Mouse (Mus musculus) limb, embryonic 12.5 days (tissue): ENCODE results near the gene Cfdp1. TPM values are rescaled to one million over a fixed set of nuclear protein-coding genes. Genes with fewer than 3 reads are reported as not detected.

Source experiments
- ATAC-seq: fragments of 200-750 bp; cut with Nextera tagmentation; 2 replicates; pipeline ENCODE4 v1.8.0; 2017; ENCODE audit warnings: low read depth, moderate TSS enrichment; ENCODE audit not compliant: insufficient number of reproducible peaks, insufficient read depth, low FRiP score, low TSS enrichment
- H3K27ac ChIP-seq: fragments of 300-500 bp; sonication (generic); 2 replicates; pipeline ENCODE4 v1.5.1; 2016; ENCODE audit warnings: mild to moderate bottlenecking, moderate library complexity
- H3K27me3 ChIP-seq: fragments of 300-500 bp; sonication (generic); 2 replicates; pipeline ENCODE4 v1.6.1; 2016; ENCODE audit warnings: mild to moderate bottlenecking, moderate library complexity
- H3K36me3 ChIP-seq: fragments of 300-500 bp; sonication (generic); 2 replicates; pipeline ENCODE4 v1.6.1; 2016; ENCODE audit warnings: mild to moderate bottlenecking, moderate library complexity
- H3K4me1 ChIP-seq: fragments of 300-500 bp; sonication (generic); replicated peaks from 2 replicates; pipeline ENCODE4 v1.6.1; 2016
- H3K4me2 ChIP-seq: fragments of 300-500 bp; sonication (generic); 2 replicates; pipeline ENCODE4 v1.6.1; 2016; ENCODE audit warnings: mild to moderate bottlenecking, moderate library complexity
- H3K4me3 ChIP-seq: fragments of 300-500 bp; sonication (generic); replicated peaks from 2 replicates; pipeline ENCODE4 v1.5.1; 2016; ENCODE audit warnings: mild to moderate bottlenecking
- H3K9ac ChIP-seq: fragments of 300-500 bp; sonication (generic); replicated peaks from 2 replicates; pipeline ENCODE4 v1.6.1; 2016; ENCODE audit warnings: mild to moderate bottlenecking, moderate library complexity
- H3K9me3 ChIP-seq: fragments of 300-500 bp; sonication (generic); 2 replicates; pipeline ENCODE4 v1.6.1; 2016; ENCODE audit warnings: mild to moderate bottlenecking, moderate library complexity
- WGBS: fragments of 180-500 bp; shearing (Covaris S2); methylation state at CpG from one replicate; pipeline ENCODE4 v1.1.7; 2016; 5-methylcytosine and 5-hydroxymethylcytosine counted together
- polyA plus RNA-seq: library from polyadenylated mRNA; unstranded; fragments of >200 nt; fragmentation: Nextera tagmentation; extraction: Ambion mirVana; gene quantifications from 2 replicates; pipeline ENCODE4 v1.2.1, GENCODE M21; 2016

The Cfdp1 gene
- polyA plus RNA-seq, 1 experiment from 2014 or later, result 239 TPM

- no peak overlapping the region for H3K27ac ChIP-seq
- 12% methylated on average over 6 of the region's 6 CpGs for WGBS
Observed at GRCm38 (mm10) chr8:111801456-111801855, 52.6 kb downstream of the Cfdp1 start.

DNA sequence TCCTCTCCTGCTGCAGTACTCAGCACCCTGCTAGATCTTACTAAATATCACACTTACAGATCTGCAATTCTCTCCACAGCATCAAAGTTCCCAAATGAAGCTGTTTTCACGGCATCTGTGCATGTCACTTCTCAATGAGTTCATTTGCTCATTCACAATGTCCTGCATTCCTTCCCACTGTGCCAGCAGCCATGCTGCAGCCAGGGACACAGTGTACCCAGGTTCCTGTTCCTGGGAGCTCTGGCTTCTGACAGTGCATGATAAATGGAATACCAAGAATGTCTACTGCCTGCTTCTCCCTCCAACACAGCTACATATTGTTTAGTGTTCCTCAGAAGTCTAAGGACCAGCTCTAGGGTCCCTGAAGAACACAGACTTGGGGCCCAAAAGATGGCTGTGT lies 57.6 kb downstream of the Cfdp1 start:
- peaks cover 3% of the 10 kb centered on the region for H3K4me1 ChIP-seq
- 87% methylated on average over 1 of the region's 1 CpGs for WGBS
- no peak overlapping the region for H3K9ac ChIP-seq
- no peak overlapping the region for H3K27ac ChIP-seq
- no peak for ATAC-seq
- peaks cover 24% of the 10 kb centered on the region for H3K36me3 ChIP-seq
- no peaks in the 10 kb centered on the region for H3K27me3 ChIP-seq
- H3K4me3 ChIP-seq, result no peak overlapping the region
- H3K9me3 ChIP-seq, result no peaks in the 10 kb centered on the region
- H3K4me2 ChIP-seq, result no peak overlapping the region

More at GRCm38 (mm10) chr8:111801456-111801855, 52.6 kb downstream of the Cfdp1 start:
- no peak overlapping the region for H3K4me2 ChIP-seq
- ATAC-seq, result no peak
- H3K9ac ChIP-seq, result no peak overlapping the region
- no peak overlapping the region for H3K4me3 ChIP-seq
- peaks cover 26% of the 10 kb centered on the region for H3K36me3 ChIP-seq
- no peaks in the 10 kb centered on the region for H3K27me3 ChIP-seq
- H3K4me1 ChIP-seq, result peaks cover 13% of the 10 kb centered on the region
- no peaks in the 10 kb centered on the region for H3K9me3 ChIP-seq

- H3K4me3 ChIP-seq, result no peak overlapping the region
- H3K4me2 ChIP-seq, result no peak overlapping the region
- no peaks in the 10 kb centered on the region for H3K9me3 ChIP-seq
- peaks cover 17% of the 10 kb centered on the region for H3K4me1 ChIP-seq
- no peaks in the 10 kb centered on the region for H3K27me3 ChIP-seq
- ATAC-seq, result no peak
- no peak overlapping the region for H3K27ac ChIP-seq
- no peak overlapping the region for H3K9ac ChIP-seq
- peaks cover 27% of the 10 kb centered on the region for H3K36me3 ChIP-seq
- 76% methylated on average over 3 of the region's 3 CpGs for WGBS
Observed at GRCm38 (mm10) chr8:111793324-111793917, 60.7 kb downstream of the Cfdp1 start.

GRCm38 (mm10) chr8:111789639-111790038 lies 64.5 kb downstream of the Cfdp1 start:
- no peak overlapping the region for H3K4me2 ChIP-seq
- ATAC-seq, result no peak
- H3K4me1 ChIP-seq, result peaks cover 38% of the 10 kb centered on the region
- no peaks in the 10 kb centered on the region for H3K27me3 ChIP-seq
- H3K9me3 ChIP-seq, result no peaks in the 10 kb centered on the region
- H3K4me3 ChIP-seq, result no peak overlapping the region
- H3K36me3 ChIP-seq, result peaks cover 7% of the 10 kb centered on the region
- H3K9ac ChIP-seq, result no peak overlapping the region
- no peak overlapping the region for H3K27ac ChIP-seq

GRCm38 (mm10) chr8:111789200-111789599 lies 64.9 kb downstream of the Cfdp1 start:
- no peaks in the 10 kb centered on the region for H3K9me3 ChIP-seq
- ATAC-seq, result no peak
- no peaks in the 10 kb centered on the region for H3K27me3 ChIP-seq
- no peak overlapping the region for H3K4me2 ChIP-seq
- 48% methylated on average over 4 of the region's 4 CpGs for WGBS
- H3K36me3 ChIP-seq, result peaks cover 6% of the 10 kb centered on the region
- H3K4me3 ChIP-seq, result no peak overlapping the region
- H3K4me1 ChIP-seq, result peaks cover 38% of the 10 kb centered on the region
- H3K27ac ChIP-seq, result no peak overlapping the region; the same call in 1 of the 2 replicates
- H3K9ac ChIP-seq, result no peak overlapping the region

- Histone ChIP-seq H3K9ac (no peak overlapping the region), H3K9me3 (no peaks in the 10 kb centered on the region), H3K4me1 (peaks cover 38% of the 10 kb centered on the region), H3K27ac (peak overlapping the region; percentile 57; the same call in 1 of the 2 replicates), H3K27me3 (no peaks in the 10 kb centered on the region), H3K4me3 (no peak overlapping the region), H3K36me3 (peaks cover 6% of the 10 kb centered on the region), H3K4me2 (no peak overlapping the region)
- 29% methylated on average over 3 of the region's 3 CpGs for WGBS
- no peak for ATAC-seq
Observed at GRCm38 (mm10) chr8:111788497-111788896, 65.6 kb downstream of the Cfdp1 start.

- no peak overlapping the region for H3K4me3 ChIP-seq
- H3K9me3 ChIP-seq, result no peaks in the 10 kb centered on the region
- 68% methylated on average over 5 of the region's 5 CpGs for WGBS
- no peak overlapping the region for H3K4me2 ChIP-seq
- H3K27ac ChIP-seq, result peak overlapping the region; percentile 57
- H3K4me1 ChIP-seq, result peaks cover 38% of the 10 kb centered on the region
- no peak for ATAC-seq
- H3K9ac ChIP-seq, result no peak overlapping the region
- H3K27me3 ChIP-seq, result no peaks in the 10 kb centered on the region
- peaks cover 6% of the 10 kb centered on the region for H3K36me3 ChIP-seq
Observed at GRCm38 (mm10) chr8:111788085-111788484, 66.0 kb downstream of the Cfdp1 start.

DNA sequence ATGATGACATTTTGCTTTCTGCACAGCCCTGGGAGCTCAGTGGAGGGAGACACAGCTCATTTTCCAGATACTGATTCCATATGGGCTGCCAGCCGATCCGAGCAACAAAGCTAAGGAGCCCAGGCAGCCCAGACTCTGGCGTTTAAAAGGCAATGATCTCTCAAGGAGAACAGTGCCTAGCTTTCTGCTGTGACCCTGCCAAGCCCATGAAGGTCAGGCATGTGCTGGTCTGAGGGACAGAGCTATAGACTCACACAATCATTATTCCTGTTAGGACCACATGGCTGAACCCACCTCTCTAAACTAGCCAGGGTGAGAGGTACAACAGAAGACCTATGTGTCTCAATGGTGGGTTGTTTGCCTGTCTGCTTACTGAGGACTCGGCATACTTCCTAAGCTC lies 66.4 kb downstream of the Cfdp1 start:
- ATAC-seq, result no peak
- Histone ChIP-seq H3K9me3 (no peaks in the 10 kb centered on the region), H3K4me1 (peaks cover 38% of the 10 kb centered on the region), H3K27me3 (no peaks in the 10 kb centered on the region), H3K9ac (no peak overlapping the region), H3K27ac (peak overlapping the region; percentile 57), H3K4me3 (no peak overlapping the region), H3K36me3 (peaks cover 9% of the 10 kb centered on the region; the same call in 1 of the 2 replicates), H3K4me2 (peak overlapping the region; percentile 13; the same call in 1 of the 2 replicates)
- WGBS, result 27% methylated on average over 4 of the region's 4 CpGs

- H3K4me2 ChIP-seq, result peak overlapping the region; percentile 13; the same call in 1 of the 2 replicates
- no peak overlapping the region for H3K9ac ChIP-seq
- no peaks in the 10 kb centered on the region for H3K27me3 ChIP-seq
- 0 out of 2 replicates have a peak, but pooled peaks have one; percentile 38 for ATAC-seq
- no peak overlapping the region for H3K4me3 ChIP-seq
- peaks cover 9% of the 10 kb centered on the region; the same call in 1 of the 2 replicates for H3K36me3 ChIP-seq
- H3K27ac ChIP-seq, result peak overlapping the region; percentile 57; the same call in 1 of the 2 replicates
- no peaks in the 10 kb centered on the region for H3K9me3 ChIP-seq
- H3K4me1 ChIP-seq, result peaks cover 38% of the 10 kb centered on the region
- 48% methylated on average over 13 of the region's 13 CpGs for WGBS
Observed at GRCm38 (mm10) chr8:111786701-111787588, 67.1 kb downstream of the Cfdp1 start.

DNA sequence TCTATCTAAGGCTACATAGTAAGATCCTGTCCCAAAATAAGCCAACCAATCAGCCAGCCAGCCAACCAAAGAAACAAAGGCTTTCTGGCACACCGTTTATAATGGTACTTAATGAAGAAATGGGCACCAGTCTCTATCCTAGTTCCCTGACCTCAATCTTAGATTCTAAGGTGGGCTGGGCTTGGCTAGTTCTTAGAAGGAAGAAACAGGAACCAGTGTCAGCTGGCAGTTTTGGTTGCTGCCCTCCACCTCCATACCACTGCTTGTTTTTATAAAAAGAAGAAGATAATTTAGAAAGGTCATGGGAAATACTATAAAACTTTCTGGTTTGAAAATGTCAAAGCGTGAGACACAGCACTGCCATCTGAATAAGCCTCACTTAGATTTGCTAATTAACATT lies 68.0 kb downstream of the Cfdp1 start:
- WGBS, result 90% methylated on average over 2 of the region's 2 CpGs
- H3K27me3 ChIP-seq, result no peaks in the 10 kb centered on the region
- H3K4me2 ChIP-seq, result no peak overlapping the region
- no peak overlapping the region for H3K9ac ChIP-seq
- H3K36me3 ChIP-seq, result peaks cover 7% of the 10 kb centered on the region; the same call in 1 of the 2 replicates
- H3K4me1 ChIP-seq, result peaks cover 38% of the 10 kb centered on the region
- H3K27ac ChIP-seq, result no peak overlapping the region
- no peaks in the 10 kb centered on the region for H3K9me3 ChIP-seq
- no peak overlapping the region for H3K4me3 ChIP-seq
- no peak for ATAC-seq

- Histone ChIP-seq H3K4me2 (no peak overlapping the region), H3K9ac (no peak overlapping the region), H3K4me3 (no peak overlapping the region), H3K27ac (no peak overlapping the region), H3K27me3 (no peaks in the 10 kb centered on the region), H3K9me3 (no peaks in the 10 kb centered on the region), H3K4me1 (peaks cover 15% of the 10 kb centered on the region), H3K36me3 (peaks cover 30% of the 10 kb centered on the region)
- 86% methylated on average over 9 of the region's 9 CpGs for WGBS
- no peak for ATAC-seq
Observed at GRCm38 (mm10) chr8:111782671-111783394, 71.3 kb downstream of the Cfdp1 start.
